Mouse (Mus musculus): ENCODE measurements around the gene Cmip. TPM values are rescaled to one million over a fixed set of nuclear protein-coding genes. Genes with fewer than 3 reads are reported as not detected.
"Not testable (repeated sequence)": the region's sequence is repeated elsewhere in the genome, so short reads cannot be mapped to it uniquely, and the experiment has no call there.

The Cmip gene
- polyA plus RNA-seq, 1 experiment from 2014 or later, result 28.5 TPM

- H3K27ac ChIP-seq (ENCODE audit: low read depth, low read length), result no peak overlapping the region
- H3K9me3 ChIP-seq (ENCODE audit: control insufficient read depth, low read length), result no peaks in the 10 kb centered on the region
- DNase-seq (ENCODE audit: low spot score, missing footprints) (no peak), ATAC-seq (ENCODE audit: low FRiP score) (no peak)
- H3K9ac ChIP-seq (ENCODE audit: low read length), result no peak overlapping the region
- no peaks in the 10 kb centered on the region for H3K36me3 ChIP-seq (ENCODE audit: control insufficient read depth, insufficient read depth, low read length)
- 91% methylated on average over 10 of the region's 10 CpGs for WGBS
- no peak overlapping the region for H3K4me2 ChIP-seq
- no peaks in the 10 kb centered on the region for H3K4me1 ChIP-seq (ENCODE audit: control insufficient read depth, insufficient read depth, low read length)
- H3K27me3 ChIP-seq (ENCODE audit: control insufficient read depth, insufficient read depth, low read length), result no peaks in the 10 kb centered on the region
- H3K4me3 ChIP-seq (ENCODE audit: low read depth, low read length), result no peak overlapping the region
Observed at GRCm38 (mm10) chr8:117412232-117412631, 155.4 kb downstream of the Cmip start.

DNA sequence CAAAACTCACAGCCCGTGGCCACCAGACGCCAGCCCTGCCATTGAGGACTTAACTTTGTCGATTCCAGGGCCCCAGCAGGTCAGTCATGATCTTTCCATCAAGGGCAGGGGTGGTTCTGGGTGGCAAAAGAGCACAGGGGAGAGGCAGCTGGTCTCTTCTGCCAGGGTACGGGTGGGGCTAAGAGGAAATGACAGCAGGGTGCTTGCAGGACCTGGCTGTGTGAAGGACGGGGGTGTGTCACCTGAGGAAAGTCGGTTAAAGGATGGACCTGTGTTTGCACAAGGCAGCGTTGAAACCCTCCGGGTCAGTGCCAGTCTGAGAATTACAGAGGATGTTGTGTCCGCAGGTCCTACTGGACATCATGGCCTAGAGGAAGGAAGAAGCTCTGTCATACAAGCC, 161.0 kb downstream of the Cmip start:
- Histone ChIP-seq H3K4me1 (ENCODE audit: control insufficient read depth, insufficient read depth, low read length) (no peaks in the 10 kb centered on the region), H3K9ac (ENCODE audit: low read length) (no peak overlapping the region), H3K9me3 (ENCODE audit: control insufficient read depth, low read length) (no peaks in the 10 kb centered on the region), H3K27ac (ENCODE audit: low read depth, low read length) (no peak overlapping the region), H3K36me3 (ENCODE audit: control insufficient read depth, insufficient read depth, low read length) (no peaks in the 10 kb centered on the region), H3K4me2 (no peak overlapping the region), H3K27me3 (ENCODE audit: control insufficient read depth, insufficient read depth, low read length) (no peaks in the 10 kb centered on the region), H3K4me3 (ENCODE audit: low read depth, low read length) (no peak overlapping the region)
- WGBS, result 96% methylated on average over 9 of the region's 9 CpGs
- DNase-seq (ENCODE audit: low spot score, missing footprints) (no peak), ATAC-seq (ENCODE audit: low FRiP score) (no peak)

GRCm38 (mm10) chr8:117420841-117421534, 164.1 kb downstream of the Cmip start:
- ATAC-seq (ENCODE audit: low FRiP score), result no peak
- whole genome bisulfite sequencing, result 91% methylated on average over 17 of the region's 17 CpGs
- no peak overlapping the region for H3K4me2 ChIP-seq
- H3K27me3 ChIP-seq (ENCODE audit: control insufficient read depth, insufficient read depth, low read length), result no peaks in the 10 kb centered on the region
- H3K36me3 ChIP-seq (ENCODE audit: control insufficient read depth, insufficient read depth, low read length), result peaks cover 6% of the 10 kb centered on the region; the same call in 1 of the 2 replicates
- H3K27ac ChIP-seq (ENCODE audit: low read depth, low read length), result no peak overlapping the region
- H3K9me3 ChIP-seq (ENCODE audit: control insufficient read depth, low read length), result no peaks in the 10 kb centered on the region
- H3K4me3 ChIP-seq (ENCODE audit: low read depth, low read length), result no peak overlapping the region
- no peak overlapping the region for H3K9ac ChIP-seq (ENCODE audit: low read length)
- no peak for DNase-seq (ENCODE audit: low spot score, missing footprints)
- no peaks in the 10 kb centered on the region for H3K4me1 ChIP-seq (ENCODE audit: control insufficient read depth, insufficient read depth, low read length)

- whole genome bisulfite sequencing, result 87% methylated on average over 5 of the region's 5 CpGs
- peaks cover 6% of the 10 kb centered on the region; the same call in 1 of the 2 replicates for H3K36me3 ChIP-seq (ENCODE audit: control insufficient read depth, insufficient read depth, low read length)
- ATAC-seq (ENCODE audit: low FRiP score), result no peak
Observed at GRCm38 (mm10) chr8:117421838-117422237, 165.0 kb downstream of the Cmip start.

DNA sequence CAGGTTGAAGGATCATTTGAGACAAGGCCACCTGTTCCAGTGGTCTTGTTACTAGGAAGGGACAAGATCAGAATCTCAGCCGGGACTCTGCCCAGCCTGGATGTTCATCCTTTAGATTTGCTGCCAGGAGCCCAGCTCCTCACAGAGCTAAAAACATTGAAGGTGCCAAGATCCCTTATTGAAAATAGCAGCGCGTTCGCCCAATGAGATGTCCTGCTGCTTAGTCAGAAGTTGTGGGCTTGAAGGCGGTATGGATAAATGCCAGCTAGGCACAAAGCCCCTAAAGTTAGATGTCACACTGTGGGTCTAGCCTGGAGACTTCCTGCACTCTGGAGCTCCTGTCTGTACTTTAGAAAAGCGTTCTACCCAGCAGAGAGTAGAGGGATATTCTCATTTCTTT, 165.5 kb downstream of the Cmip start:
- ATAC-seq (ENCODE audit: low FRiP score) (no peak), DNase-seq (ENCODE audit: low spot score, missing footprints) (no peak)
- H3K4me2 ChIP-seq, result no peak overlapping the region
- 91% methylated on average over 6 of the region's 6 CpGs for WGBS
- no peaks in the 10 kb centered on the region for H3K4me1 ChIP-seq (ENCODE audit: control insufficient read depth, insufficient read depth, low read length)
- H3K36me3 ChIP-seq (ENCODE audit: control insufficient read depth, insufficient read depth, low read length), result peaks cover 8% of the 10 kb centered on the region
- no peaks in the 10 kb centered on the region for H3K27me3 ChIP-seq (ENCODE audit: control insufficient read depth, insufficient read depth, low read length)
- H3K9ac ChIP-seq (ENCODE audit: low read length), result no peak overlapping the region
- H3K4me3 ChIP-seq (ENCODE audit: low read depth, low read length), result no peak overlapping the region
- H3K27ac ChIP-seq (ENCODE audit: low read depth, low read length), result no peak overlapping the region
- H3K9me3 ChIP-seq (ENCODE audit: control insufficient read depth, low read length), result no peaks in the 10 kb centered on the region

More at GRCm38 (mm10) chr8:117421838-117422237, 165.0 kb downstream of the Cmip start:
- DNase-seq (ENCODE audit: low spot score, missing footprints), result no peak
- no peaks in the 10 kb centered on the region for H3K9me3 ChIP-seq (ENCODE audit: control insufficient read depth, low read length)
- H3K4me2 ChIP-seq, result no peak overlapping the region
- no peak overlapping the region for H3K27ac ChIP-seq (ENCODE audit: low read depth, low read length)
- no peaks in the 10 kb centered on the region for H3K4me1 ChIP-seq (ENCODE audit: control insufficient read depth, insufficient read depth, low read length)
- H3K27me3 ChIP-seq (ENCODE audit: control insufficient read depth, insufficient read depth, low read length), result no peaks in the 10 kb centered on the region
- no peak overlapping the region for H3K9ac ChIP-seq (ENCODE audit: low read length)
- H3K4me3 ChIP-seq (ENCODE audit: low read depth, low read length), result no peak overlapping the region

- Histone ChIP-seq H3K4me2 (no peak overlapping the region), H3K9me3 (ENCODE audit: control insufficient read depth, low read length) (no peaks in the 10 kb centered on the region), H3K36me3 (ENCODE audit: control insufficient read depth, insufficient read depth, low read length) (peaks cover 12% of the 10 kb centered on the region), H3K4me3 (ENCODE audit: low read depth, low read length) (no peak overlapping the region), H3K4me1 (ENCODE audit: control insufficient read depth, insufficient read depth, low read length) (no peaks in the 10 kb centered on the region), H3K27me3 (ENCODE audit: control insufficient read depth, insufficient read depth, low read length) (no peaks in the 10 kb centered on the region), H3K27ac (ENCODE audit: low read depth, low read length) (no peak overlapping the region), H3K9ac (ENCODE audit: low read length) (no peak overlapping the region)
- whole genome bisulfite sequencing, result 90% methylated on average over 4 of the region's 4 CpGs
- no peak for DNase-seq (ENCODE audit: low spot score, missing footprints)
- no peak for ATAC-seq (ENCODE audit: low FRiP score)
Observed at GRCm38 (mm10) chr8:117423029-117423428, 166.2 kb downstream of the Cmip start.

GRCm38 (mm10) chr8:117427816-117428215, 171.0 kb downstream of the Cmip start:
- 90% methylated on average over 8 of the region's 8 CpGs for WGBS
- not testable (repeated sequence) for ATAC-seq (ENCODE audit: low FRiP score)

DNA sequence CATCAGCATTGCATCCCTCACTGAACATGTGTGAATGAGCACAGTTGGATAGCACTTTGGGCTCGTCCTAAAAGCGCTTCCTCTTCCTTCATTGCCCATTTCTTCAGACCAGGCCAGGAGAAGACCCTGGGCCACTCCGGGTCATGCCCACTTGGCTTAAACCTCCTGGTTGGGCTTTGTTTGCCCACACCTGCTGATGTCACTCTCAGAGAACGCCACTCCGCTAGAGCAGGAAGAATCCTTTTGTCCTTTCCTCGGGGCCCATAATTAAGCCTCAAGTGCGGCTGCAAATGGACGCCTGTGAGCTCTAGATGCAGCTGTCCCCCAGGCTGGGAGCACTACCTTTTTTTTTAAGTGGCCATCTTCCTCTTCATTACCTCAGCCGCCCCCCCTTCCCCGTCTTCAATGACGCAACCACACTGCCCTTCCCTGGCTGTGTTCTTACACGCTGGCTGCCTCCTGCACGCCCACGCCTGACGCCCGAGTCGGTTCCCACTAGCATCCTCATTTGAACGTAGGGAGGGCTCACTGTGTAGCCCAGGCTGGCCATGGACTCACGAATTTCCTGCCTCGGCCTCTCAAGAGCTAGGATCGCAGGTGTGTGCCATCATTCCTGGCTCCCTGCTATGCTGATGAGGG, 171.8 kb downstream of the Cmip start:
- H3K9ac ChIP-seq (ENCODE audit: low read length), result no peak overlapping the region
- peaks cover 10% of the 10 kb centered on the region for H3K36me3 ChIP-seq (ENCODE audit: control insufficient read depth, insufficient read depth, low read length)
- ATAC-seq (ENCODE audit: low FRiP score), result no peak
- H3K4me3 ChIP-seq (ENCODE audit: low read depth, low read length), result no peak overlapping the region
- no peak overlapping the region for H3K27ac ChIP-seq (ENCODE audit: low read depth, low read length)
- DNase-seq (ENCODE audit: low spot score, missing footprints), result no peak
- 76% methylated on average over 21 of the region's 21 CpGs for WGBS
- no peaks in the 10 kb centered on the region for H3K27me3 ChIP-seq (ENCODE audit: control insufficient read depth, insufficient read depth, low read length)
- H3K9me3 ChIP-seq (ENCODE audit: control insufficient read depth, low read length), result no peaks in the 10 kb centered on the region
- no peaks in the 10 kb centered on the region for H3K4me1 ChIP-seq (ENCODE audit: control insufficient read depth, insufficient read depth, low read length)
- H3K4me2 ChIP-seq, result no peak overlapping the region

More at GRCm38 (mm10) chr8:117427816-117428215, 171.0 kb downstream of the Cmip start:
- H3K9me3 ChIP-seq (ENCODE audit: control insufficient read depth, low read length); H3K4me2 ChIP-seq; H3K4me3 ChIP-seq (ENCODE audit: low read depth, low read length); DNase-seq (ENCODE audit: low spot score, missing footprints); H3K27me3 ChIP-seq (ENCODE audit: control insufficient read depth, insufficient read depth, low read length); H3K9ac ChIP-seq (ENCODE audit: low read length); H3K4me1 ChIP-seq (ENCODE audit: control insufficient read depth, insufficient read depth, low read length); H3K27ac ChIP-seq (ENCODE audit: low read depth, low read length): not testable (repeated sequence)
- peaks cover 12% of the 10 kb centered on the region for H3K36me3 ChIP-seq (ENCODE audit: control insufficient read depth, insufficient read depth, low read length)

- Histone ChIP-seq H3K27me3 (ENCODE audit: control insufficient read depth, insufficient read depth, low read length) (no peaks in the 10 kb centered on the region), H3K9me3 (ENCODE audit: control insufficient read depth, low read length) (no peaks in the 10 kb centered on the region), H3K4me1 (ENCODE audit: control insufficient read depth, insufficient read depth, low read length) (no peaks in the 10 kb centered on the region), H3K4me2 (no peak overlapping the region), H3K27ac (ENCODE audit: low read depth, low read length) (no peak overlapping the region), H3K36me3 (ENCODE audit: control insufficient read depth, insufficient read depth, low read length) (peaks cover 8% of the 10 kb centered on the region), H3K9ac (ENCODE audit: low read length) (no peak overlapping the region), H3K4me3 (ENCODE audit: low read depth, low read length) (no peak overlapping the region)
- DNase-seq (ENCODE audit: low spot score, missing footprints), result no peak
- 89% methylated on average over 4 of the region's 4 CpGs for WGBS
- ATAC-seq (ENCODE audit: low FRiP score), result no peak
Observed at GRCm38 (mm10) chr8:117430624-117431023, 173.8 kb downstream of the Cmip start.
